Mouse (Mus musculus) liver, adult 2 months (tissue): ENCODE measurements around the gene Gm45713. TPM values are rescaled to one million over a fixed set of nuclear protein-coding genes. Genes with fewer than 3 reads are reported as not detected.

Source experiments
- DNase-seq: peaks from one replicate; pipeline ENCODE4 v3.0.0-alpha.2; 2011; ENCODE audit warnings: low read depth, low spot score; ENCODE audit errors: extremely low read depth
- H3K27ac ChIP-seq: fragments of 200-500 bp; replicated peaks from 2 replicates; pipeline ENCODE4 v1.5.1; 2012; ENCODE audit warnings: low read depth, mild to moderate bottlenecking, control low read depth, inconsistent platforms, low read length; ENCODE audit not compliant: insufficient read depth
- H3K27me3 ChIP-seq: fragments of 200-500 bp; 2 replicates; pipeline ENCODE4 v1.6.1; 2012; ENCODE audit warnings: mild to moderate bottlenecking, moderate library complexity, low read length, inconsistent platforms; ENCODE audit not compliant: control insufficient read depth, insufficient read depth
- H3K36me3 ChIP-seq: fragments of 200-500 bp; 2 replicates; pipeline ENCODE4 v1.6.1; 2012; ENCODE audit warnings: low read length, inconsistent platforms; ENCODE audit not compliant: control insufficient read depth, insufficient read depth
- H3K4me1 ChIP-seq: fragments of 200-500 bp; 2 replicates; pipeline ENCODE4 v1.6.1; 2011; ENCODE audit warnings: low read length; ENCODE audit not compliant: control insufficient read depth, insufficient read depth
- H3K4me3 ChIP-seq: fragments of 200-500 bp; 2 replicates; pipeline ENCODE4 v1.5.1; 2011; ENCODE audit warnings: low read depth, mild to moderate bottlenecking, control low read depth, low read length, moderate library complexity; ENCODE audit not compliant: insufficient read depth
- H3K79me2 ChIP-seq: fragments of 200-500 bp; 2 replicates; pipeline ENCODE4 v1.6.1; 2012; ENCODE audit warnings: inconsistent platforms, mild to moderate bottlenecking, low read length, moderate library complexity; ENCODE audit not compliant: control insufficient read depth, insufficient read depth
- H3K9ac ChIP-seq: fragments of 200-500 bp; 2 replicates; pipeline ENCODE4 v1.6.1; 2012; ENCODE audit warnings: low read depth, mild to moderate bottlenecking, control low read depth, inconsistent platforms, low read length
- CTCF ChIP-seq: fragments of 200-500 bp; IDR thresholded peaks from 2 replicates; pipeline ENCODE4 v1.5.1; 2011; ENCODE audit warnings: low read depth, low read length, control low read depth
- POLR2A ChIP-seq: fragments of 200-500 bp; IDR thresholded peaks from 2 replicates; pipeline ENCODE4 v1.6.1; 2011; ENCODE audit warnings: low read length, control low read depth; ENCODE audit not compliant: insufficient read depth; ENCODE audit errors: extremely low read depth
- WGBS: fragments of 180-500 bp; shearing (Covaris S2); methylation state at CpG from one replicate; pipeline ENCODE4 v1.1.7; 2018; 5-methylcytosine and 5-hydroxymethylcytosine counted together
- polyA plus RNA-seq: library from polyadenylated mRNA; depleted of rRNA; stranded (reverse); fragments of >200 nt; gene quantifications from 2 replicates; pipeline ENCODE4 v1.2.3, GENCODE M21; 2012
- total RNA-seq: library from RNA; depleted of rRNA; stranded (reverse); fragments of >200 nt; gene quantifications from 2 replicates; pipeline ENCODE4 v1.2.3, GENCODE M21; 2014

Gm45713 gene
- total and polyA plus RNA-seq, 2 experiments = not detected

- TF ChIP-seq POLR2A = no peak
- no peak for TF ChIP-seq CTCF
- Histone ChIP-seq H3K27ac (no peak overlapping the region), H3K79me2 (no peaks in the 10 kb centered on the region), H3K4me3 (no peak overlapping the region), H3K4me1 (peaks cover 16% of the 10 kb centered on the region), H3K27me3 (no peaks in the 10 kb centered on the region), H3K36me3 (no peaks in the 10 kb centered on the region), H3K9ac (no peak overlapping the region)
- WGBS = 72% methylated on average over 11 of the region's 11 CpGs
- DNase-seq = no peak
Observed at GRCm38 (mm10) chr7:45151303-45151702, 15.3 kb upstream of the Gm45713 start.

DNA sequence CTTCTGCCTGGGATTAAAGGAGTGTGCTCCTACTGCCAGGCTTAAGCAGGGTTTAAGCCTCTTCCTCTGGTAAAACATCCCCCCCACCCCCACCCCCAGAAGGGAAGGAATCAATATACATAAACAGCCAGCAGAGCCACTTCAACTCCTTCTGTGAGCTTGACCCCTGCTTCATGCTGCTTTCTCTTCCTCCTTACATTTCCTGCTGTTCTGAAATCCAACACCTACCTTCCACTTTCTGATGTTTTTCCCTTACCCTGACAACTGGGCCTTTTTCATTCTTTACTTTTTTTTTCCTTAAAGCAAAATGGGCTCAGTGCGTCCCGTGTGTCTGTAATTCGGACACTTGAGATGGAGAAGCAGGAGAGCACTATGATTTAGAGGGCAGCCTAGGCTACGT is 14.3 kb upstream of the Gm45713 start:
- 89% methylated on average over 4 of the region's 4 CpGs for WGBS
- no peak for DNase-seq
- no peaks in the 10 kb centered on the region for H3K79me2 ChIP-seq
- no peak overlapping the region for H3K9ac ChIP-seq
- no peak overlapping the region for H3K4me3 ChIP-seq
- peak overlapping the region; percentile 28 for H3K27ac ChIP-seq
- no peaks in the 10 kb centered on the region for H3K27me3 ChIP-seq
- H3K4me1 ChIP-seq = peaks cover 16% of the 10 kb centered on the region
- H3K36me3 ChIP-seq = peaks cover 5% of the 10 kb centered on the region; the same call in 1 of the 2 replicates
- no peak for TF ChIP-seq CTCF
- TF ChIP-seq POLR2A = no peak

GRCm38 (mm10) chr7:45149545-45149944 is 13.5 kb upstream of the Gm45713 start:
- Histone ChIP-seq H3K4me3 (no peak overlapping the region), H3K27ac (peak overlapping the region; percentile 92), H3K4me1 (peaks cover 16% of the 10 kb centered on the region), H3K79me2 (no peaks in the 10 kb centered on the region), H3K27me3 (no peaks in the 10 kb centered on the region), H3K9ac (no peak overlapping the region), H3K36me3 (peaks cover 8% of the 10 kb centered on the region; the same call in 1 of the 2 replicates)
- TF ChIP-seq POLR2A (no peak), CTCF (no peak)
- DNase-seq = no peak
- 92% methylated on average over 6 of the region's 6 CpGs for WGBS

DNA sequence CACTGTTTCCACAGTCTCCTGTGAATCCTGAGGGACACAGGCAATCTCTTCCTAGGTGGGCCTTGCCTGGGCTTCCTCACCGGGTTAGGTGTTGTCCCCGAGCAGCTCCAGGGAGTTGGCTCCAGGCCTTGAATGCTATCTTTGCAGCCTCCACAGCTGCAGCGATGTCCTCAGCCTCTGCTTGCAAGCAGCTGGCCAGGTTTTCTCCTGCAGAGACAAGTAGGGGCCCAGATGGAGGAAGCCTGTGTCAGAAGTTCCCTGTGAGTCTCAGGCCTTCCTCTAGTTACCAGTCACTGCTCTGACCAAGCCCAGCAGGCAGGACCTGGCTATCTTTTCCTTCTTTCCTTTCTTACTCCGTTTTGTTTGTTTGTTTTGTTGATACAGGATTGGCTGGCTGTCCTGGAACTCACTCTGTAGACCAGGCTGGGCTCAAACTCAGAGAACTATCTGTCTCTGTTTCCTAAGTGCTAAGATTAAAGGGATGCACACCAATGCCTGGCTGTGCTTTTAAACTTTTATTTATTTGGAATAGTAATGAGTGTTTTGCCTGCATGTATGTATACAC is 12.6 kb upstream of the Gm45713 start:
- TF ChIP-seq CTCF (no peak), POLR2A (no peak)
- Histone ChIP-seq H3K36me3 (peaks cover 15% of the 10 kb centered on the region; the same call in 1 of the 2 replicates), H3K27me3 (no peaks in the 10 kb centered on the region), H3K4me1 (peaks cover 16% of the 10 kb centered on the region), H3K27ac (peak overlapping the region; percentile 92), H3K9ac (peak overlapping the region; percentile 30), H3K4me3 (no peak overlapping the region), H3K79me2 (no peaks in the 10 kb centered on the region)
- DNase-seq = peak; percentile 76
- WGBS = 13% methylated on average over 4 of the region's 4 CpGs

DNA sequence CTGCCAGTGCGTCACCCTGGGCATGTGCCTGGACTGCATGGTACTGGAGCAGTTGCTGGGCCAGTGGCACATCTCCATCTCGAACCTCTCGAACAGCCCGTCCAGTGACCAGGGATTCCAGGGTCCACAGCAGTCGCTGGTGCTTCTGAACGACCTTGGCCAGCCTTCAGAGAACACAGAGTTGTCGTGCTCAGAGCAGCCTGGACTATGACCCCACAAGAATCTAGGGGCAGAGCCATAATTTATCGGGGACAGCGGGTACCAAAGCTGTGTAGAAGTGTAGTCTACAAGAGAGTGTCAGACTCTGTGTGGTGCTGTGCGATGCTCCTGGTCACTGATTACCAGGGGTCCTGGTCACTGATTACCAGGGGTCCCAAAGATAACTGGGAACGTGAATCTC is 11.9 kb upstream of the Gm45713 start:
- DNase-seq = peak; percentile 97
- no peaks in the 10 kb centered on the region for H3K27me3 ChIP-seq
- H3K9ac ChIP-seq = peak overlapping the region; percentile 28; the same call in 1 of the 2 replicates
- H3K4me3 ChIP-seq = no peak overlapping the region
- no peak for TF ChIP-seq POLR2A
- no peak for TF ChIP-seq CTCF
- 24% methylated on average over 11 of the region's 11 CpGs for WGBS
- peaks cover 16% of the 10 kb centered on the region for H3K4me1 ChIP-seq
- H3K36me3 ChIP-seq = peaks cover 19% of the 10 kb centered on the region; the same call in 1 of the 2 replicates
- peak overlapping the region; percentile 92 for H3K27ac ChIP-seq
- H3K79me2 ChIP-seq = no peaks in the 10 kb centered on the region

- Histone ChIP-seq H3K4me3 (peak overlapping the region; percentile 21; the same call in 1 of the 2 replicates), H3K9ac (peak overlapping the region; percentile 28), H3K4me1 (peaks cover 16% of the 10 kb centered on the region), H3K27ac (peak overlapping the region; percentile 81), H3K36me3 (peaks cover 21% of the 10 kb centered on the region; the same call in 1 of the 2 replicates), H3K27me3 (no peaks in the 10 kb centered on the region), H3K79me2 (no peaks in the 10 kb centered on the region)
- DNase-seq = peak; percentile 55
- TF ChIP-seq CTCF (no peak), POLR2A (no peak)
- 37% methylated on average over 11 of the region's 11 CpGs for WGBS
Observed at GRCm38 (mm10) chr7:45147267-45147666, 11.2 kb upstream of the Gm45713 start.
